Mouse (Mus musculus) embryonic facial prominence, embryonic 11.5 days (tissue): ENCODE measurements around the gene Sec24b. TPM values are rescaled to one million over a fixed set of nuclear protein-coding genes. Genes with fewer than 3 reads are reported as not detected.

ENCODE experiments used
- ATAC-seq: fragments of 200-750 bp; cut with Nextera tagmentation; replicated peaks from 2 replicates; pipeline ENCODE4 v1.8.0; 2017; ENCODE audit warnings: low read depth; ENCODE audit not compliant: insufficient number of reproducible peaks, low FRiP score, low TSS enrichment
- DNase-seq: peaks from one replicate; pipeline ENCODE4 v3.0.0-alpha.2; 2015; ENCODE audit warnings: low spot score
- H3K27ac ChIP-seq: fragments of 300-500 bp; sonication (generic); replicated peaks from 2 replicates; pipeline ENCODE4 v1.5.1; 2014; ENCODE audit warnings: mild to moderate bottlenecking, low read depth, low read length, control low read depth
- H3K27me3 ChIP-seq: fragments of 300-500 bp; sonication (generic); 2 replicates; pipeline ENCODE4 v1.6.1; 2014; ENCODE audit warnings: mild to moderate bottlenecking, low read length, moderate library complexity, mixed read lengths; ENCODE audit not compliant: control insufficient read depth, insufficient read depth
- H3K36me3 ChIP-seq: fragments of 300-500 bp; sonication (generic); replicated peaks from 2 replicates; pipeline ENCODE4 v1.6.1; 2014; ENCODE audit warnings: low read depth, mild to moderate bottlenecking, low read length, moderate library complexity, mixed read lengths; ENCODE audit not compliant: control insufficient read depth, insufficient read depth
- H3K4me1 ChIP-seq: fragments of 300-500 bp; sonication (generic); 2 replicates; pipeline ENCODE4 v1.6.1; 2014; ENCODE audit warnings: low read length, mixed read lengths; ENCODE audit not compliant: control insufficient read depth, insufficient read depth
- H3K4me2 ChIP-seq: fragments of 300-500 bp; sonication (generic); 2 replicates; pipeline ENCODE4 v1.6.1; 2014; ENCODE audit warnings: low read depth, mild to moderate bottlenecking, control low read depth, low read length, moderate library complexity
- H3K4me3 ChIP-seq: fragments of 300-500 bp; sonication (generic); 2 replicates; pipeline ENCODE4 v1.5.1; 2014; ENCODE audit warnings: low read depth, low read length, control low read depth
- H3K9ac ChIP-seq: fragments of 300-500 bp; sonication (generic); replicated peaks from 2 replicates; pipeline ENCODE4 v1.6.1; 2014; ENCODE audit warnings: mild to moderate bottlenecking, control low read depth, low read length
- H3K9me3 ChIP-seq: fragments of 300-500 bp; sonication (generic); replicated peaks from 2 replicates; pipeline ENCODE4 v1.6.1; 2016; ENCODE audit warnings: mild to moderate bottlenecking, low read length, inconsistent platforms, mixed read lengths; ENCODE audit not compliant: control insufficient read depth
- WGBS: fragments of 180-500 bp; shearing (Covaris S2); extraction: QIAGEN DNeasy Blood & Tissue Kit; methylation state at CpG from one replicate; pipeline ENCODE4 v1.1.7; 2014; 5-methylcytosine and 5-hydroxymethylcytosine counted together
- polyA plus RNA-seq: library from polyadenylated mRNA; unstranded; fragments of >200 nt; fragmentation: Nextera tagmentation; extraction: Ambion mirVana; gene quantifications from 2 replicates; pipeline ENCODE4 v1.2.1, GENCODE M21; 2014

The Sec24b gene
- polyA plus RNA-seq, 1 experiment from 2014 or later = 24.8 TPM

GRCm38 (mm10) chr3:130011236-130011635 is 50.1 kb downstream of the Sec24b start:
- no peaks in the 10 kb centered on the region for H3K27me3 ChIP-seq
- no peak for ATAC-seq
- H3K4me2 ChIP-seq = no peak overlapping the region
- no peaks in the 10 kb centered on the region for H3K4me1 ChIP-seq
- no peak overlapping the region for H3K9ac ChIP-seq
- no peaks in the 10 kb centered on the region for H3K9me3 ChIP-seq
- H3K27ac ChIP-seq = no peak overlapping the region
- DNase-seq = no peak
- peaks cover 1% of the 10 kb centered on the region for H3K36me3 ChIP-seq
- WGBS = 89% methylated on average over 1 of the region's 1 CpGs
- H3K4me3 ChIP-seq = no peak overlapping the region

- no peak overlapping the region for H3K4me2 ChIP-seq
- no peaks in the 10 kb centered on the region for H3K9me3 ChIP-seq
- H3K4me1 ChIP-seq = no peaks in the 10 kb centered on the region
- no peak overlapping the region for H3K27ac ChIP-seq
- H3K36me3 ChIP-seq = peaks cover 14% of the 10 kb centered on the region
- WGBS = 90% methylated on average over 7 of the region's 7 CpGs
- no peak for ATAC-seq
- DNase-seq = no peak
- H3K27me3 ChIP-seq = no peaks in the 10 kb centered on the region
- no peak overlapping the region for H3K9ac ChIP-seq
- H3K4me3 ChIP-seq = no peak overlapping the region
These were observed 55.2 kb downstream of the Sec24b start for GRCm38 (mm10) chr3:130006141-130006540.

DNA sequence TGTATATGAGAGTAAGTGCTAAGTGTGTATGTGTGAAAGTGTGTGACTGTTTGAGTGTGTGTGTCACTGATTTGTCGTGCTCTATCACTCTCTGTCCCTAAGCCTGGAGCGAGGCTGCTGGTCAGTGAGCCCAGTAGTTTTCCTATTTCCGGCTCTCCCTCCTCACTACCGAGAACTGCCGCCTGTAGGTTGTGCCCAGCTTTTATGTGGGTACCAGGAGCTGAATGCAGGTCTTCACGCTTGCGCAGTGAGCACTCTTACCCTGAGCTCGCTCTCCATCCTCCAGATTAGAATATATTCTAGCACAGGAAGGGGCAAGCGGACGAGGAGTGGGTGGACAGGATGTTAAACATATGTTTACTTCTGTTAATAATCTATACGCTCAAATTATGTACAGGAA is 60.4 kb downstream of the Sec24b start:
- H3K27me3 ChIP-seq = no peaks in the 10 kb centered on the region
- no peak overlapping the region for H3K9ac ChIP-seq
- H3K4me3 ChIP-seq = no peak overlapping the region
- no peaks in the 10 kb centered on the region for H3K4me1 ChIP-seq
- 91% methylated on average over 11 of the region's 11 CpGs for WGBS
- H3K9me3 ChIP-seq = no peaks in the 10 kb centered on the region
- H3K4me2 ChIP-seq = no peak overlapping the region
- ATAC-seq = no peak
- no peak overlapping the region for H3K27ac ChIP-seq
- peaks cover 14% of the 10 kb centered on the region for H3K36me3 ChIP-seq
- no peak for DNase-seq

DNA sequence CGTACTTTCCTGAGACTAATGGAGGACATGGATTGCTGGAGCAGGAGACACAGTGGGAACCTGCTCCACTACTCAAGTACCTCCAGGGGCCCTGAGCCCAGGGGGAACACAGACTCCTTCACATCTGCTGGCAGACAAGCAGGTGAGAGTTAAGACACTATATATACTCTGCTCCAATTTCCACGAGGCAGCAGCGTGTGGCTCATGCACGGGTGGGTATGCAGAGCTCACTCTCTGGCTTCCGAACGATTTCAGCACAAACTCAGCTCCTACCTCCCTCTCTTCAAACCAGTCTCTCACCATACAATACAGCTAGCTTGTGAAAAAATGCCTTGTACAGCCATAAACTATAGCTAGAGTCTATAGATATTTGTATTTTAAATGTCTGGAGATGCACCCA is 62.8 kb downstream of the Sec24b start:
- H3K27me3 ChIP-seq = no peaks in the 10 kb centered on the region
- H3K9ac ChIP-seq = no peak overlapping the region
- no peak overlapping the region for H3K27ac ChIP-seq
- H3K9me3 ChIP-seq = no peaks in the 10 kb centered on the region
- DNase-seq = no peak
- no peaks in the 10 kb centered on the region for H3K4me1 ChIP-seq
- WGBS = 91% methylated on average over 6 of the region's 6 CpGs
- no peak overlapping the region for H3K4me3 ChIP-seq
- peaks cover 21% of the 10 kb centered on the region for H3K36me3 ChIP-seq
- no peak overlapping the region for H3K4me2 ChIP-seq
- ATAC-seq = no peak

DNA sequence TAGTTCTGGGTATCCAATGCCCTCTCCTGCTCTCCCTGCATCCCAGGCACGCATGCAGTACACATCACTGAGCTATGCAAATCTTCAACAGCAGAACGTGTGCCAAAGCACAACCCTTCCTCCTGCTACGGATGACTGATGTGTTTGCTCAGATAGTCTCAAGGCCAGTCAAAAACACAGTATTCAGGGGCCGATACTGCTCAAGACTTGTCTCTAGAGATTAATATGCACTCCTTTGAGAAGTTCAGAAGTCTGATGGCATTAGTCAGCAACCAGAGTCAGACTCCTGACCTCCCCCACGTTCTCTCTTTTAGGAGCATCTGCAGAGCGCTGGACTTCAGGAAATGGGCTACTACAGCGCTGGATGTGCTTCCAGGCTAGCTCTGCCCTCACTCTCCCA is 63.4 kb downstream of the Sec24b start:
- Histone ChIP-seq H3K4me3 (no peak overlapping the region), H3K4me2 (no peak overlapping the region), H3K9me3 (no peaks in the 10 kb centered on the region), H3K27me3 (no peaks in the 10 kb centered on the region), H3K9ac (no peak overlapping the region), H3K4me1 (no peaks in the 10 kb centered on the region), H3K36me3 (peaks cover 18% of the 10 kb centered on the region), H3K27ac (no peak overlapping the region)
- no peak for DNase-seq
- 87% methylated on average over 7 of the region's 7 CpGs for WGBS
- no peak for ATAC-seq

DNA sequence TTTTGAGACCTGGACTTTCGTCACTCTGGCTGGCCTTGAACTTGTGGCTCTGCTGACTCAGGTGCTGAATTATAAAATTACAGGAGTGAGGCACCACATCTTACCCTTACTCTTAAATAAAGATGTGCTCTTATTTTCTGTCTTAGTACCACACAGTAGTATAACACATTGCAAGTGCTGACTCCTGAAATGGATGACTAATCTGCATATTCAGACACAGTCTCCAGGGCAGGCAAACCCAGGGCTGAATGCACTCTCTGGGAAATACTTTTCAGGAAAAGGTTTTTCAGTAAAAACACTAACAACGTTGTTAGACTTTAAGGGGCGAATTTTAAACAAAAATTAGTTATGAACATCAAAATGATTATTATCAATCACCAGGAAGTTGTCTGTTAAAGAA is 64.0 kb downstream of the Sec24b start:
- Histone ChIP-seq H3K4me1 (no peaks in the 10 kb centered on the region), H3K36me3 (peaks cover 14% of the 10 kb centered on the region; the same call in 1 of the 2 replicates), H3K4me2 (no peak overlapping the region), H3K27me3 (no peaks in the 10 kb centered on the region), H3K4me3 (no peak overlapping the region), H3K9me3 (no peaks in the 10 kb centered on the region), H3K9ac (no peak overlapping the region), H3K27ac (no peak overlapping the region)
- 79% methylated on average over 3 of the region's 3 CpGs for WGBS
- DNase-seq (no peak), ATAC-seq (no peak)

- no peak for ATAC-seq
These were observed 74.1 kb downstream of the Sec24b start for GRCm38 (mm10) chr3:129987297-129987696.

GRCm38 (mm10) chr3:129985335-129985734 is 76.0 kb downstream of the Sec24b start:
- Histone ChIP-seq H3K4me2 (no peak overlapping the region), H3K27me3 (no peaks in the 10 kb centered on the region), H3K36me3 (peaks cover 14% of the 10 kb centered on the region), H3K27ac (no peak overlapping the region), H3K4me1 (no peaks in the 10 kb centered on the region), H3K9ac (no peak overlapping the region), H3K4me3 (no peak overlapping the region), H3K9me3 (no peaks in the 10 kb centered on the region)
- WGBS = 86% methylated on average over 4 of the region's 4 CpGs
- DNase-seq = no peak
- no peak for ATAC-seq

More at GRCm38 (mm10) chr3:129987297-129987696, 74.1 kb downstream of the Sec24b start:
- Histone ChIP-seq H3K4me3 (no peak overlapping the region), H3K27me3 (no peaks in the 10 kb centered on the region), H3K4me1 (no peaks in the 10 kb centered on the region), H3K36me3 (peaks cover 11% of the 10 kb centered on the region), H3K27ac (no peak overlapping the region), H3K4me2 (no peak overlapping the region), H3K9me3 (no peaks in the 10 kb centered on the region), H3K9ac (no peak overlapping the region)
- no peak for DNase-seq
- 96% methylated on average over 13 of the region's 13 CpGs for WGBS
